ENCODE assay signal across 7 mouse cellular contexts in genomic region chr15:88662111-88662850, GRCm38 (mm10).
DNase-seq lines count a peak whose midpoint lies in the region; ATAC-seq and TF ChIP-seq lines count a peak whose summit lies in the region.

No protein-coding gene starts in this region.

- in situ Hi-C loops in ES-E14 (cut with MboI; ENCODE audit: low sequenced_read_pairs in 2 of 2, unreplicated experiment in 2 of 2), result no loop called here

- H3K4me1 ChIP-seq in ES-E14 (ENCODE audit: control insufficient read depth in 2 of 2, insufficient read depth in 2 of 2, low read length in 2 of 2, poor library complexity in 1 of 2), result peaks cover 0 to 6% of the 10 kb centered on the region in 2 experiments; a peak in 1 of 4 replicates
- H3K4me1 ChIP-seq in embryonic facial prominence, embryonic 11.5 days (ENCODE audit: control insufficient read depth, insufficient read depth, low read length), result no peaks in the 10 kb centered on the region
- no peaks in the 10 kb centered on the region; the same call in 1 of the 2 replicates for H3K4me1 ChIP-seq in heart, embryonic 15.5 days (replicated peaks)

- DNase-seq in ES-E14 (ENCODE audit: low read depth, low spot score) (peak; percentile 88), adipocyte (ENCODE audit: low spot score) (peak; percentile 37)
- DNase-seq in embryonic facial prominence, embryonic 11.5 days (ENCODE audit: low spot score), result peak; percentile 73
- DNase-seq in kidney, postnatal 36 days, result peak; percentile 43 to 86
- peak; percentile 74 for DNase-seq in lung, postnatal 36 days
- DNase-seq in right cerebral cortex, postnatal 14 days, result peak; percentile 71

- H3K36me3 ChIP-seq in ES-E14 (ENCODE audit: control insufficient read depth, insufficient read depth, low read length, poor library complexity, severe bottlenecking), result no peaks in the 10 kb centered on the region
- H3K36me3 ChIP-seq in embryonic facial prominence, embryonic 11.5 days (replicated peaks; ENCODE audit: control insufficient read depth, insufficient read depth, low read depth, low read length), result no peaks in the 10 kb centered on the region
- H3K36me3 ChIP-seq in heart, embryonic 15.5 days, result no peaks in the 10 kb centered on the region

- no peak overlapping the region; the same call in 1 of the 2 replicates for H3K4me2 ChIP-seq in embryonic facial prominence, embryonic 11.5 days (ENCODE audit: low read depth, low read length)
- H3K4me2 ChIP-seq in heart, embryonic 15.5 days, result peak overlapping the region; percentile 52

- no peaks in the 10 kb centered on the region for H3K9me3 ChIP-seq in ES-E14 (ENCODE audit: control insufficient read depth, insufficient read depth, low read depth, low read length)
- no peaks in the 10 kb centered on the region for H3K9me3 ChIP-seq in embryonic facial prominence, embryonic 11.5 days (replicated peaks; ENCODE audit: control insufficient read depth, low read length)
- no peaks in the 10 kb centered on the region for H3K9me3 ChIP-seq in heart, embryonic 15.5 days (replicated peaks)

- H3K27me3 ChIP-seq in embryonic facial prominence, embryonic 11.5 days (ENCODE audit: control insufficient read depth, insufficient read depth, low read length), result no peaks in the 10 kb centered on the region
- peaks cover 18% of the 10 kb centered on the region for H3K27me3 ChIP-seq in heart, embryonic 15.5 days

- 7% methylated on average over 22 of the region's 22 CpGs for WGBS in embryonic facial prominence, embryonic 11.5 days
- WGBS in heart, embryonic 15.5 days, result 10% methylated on average over 22 of the region's 22 CpGs

- no peak for ATAC-seq in embryonic facial prominence, embryonic 11.5 days (replicated peaks; ENCODE audit: insufficient number of reproducible peaks, low FRiP score, low TSS enrichment, low read depth)
- ATAC-seq in heart, embryonic 15.5 days (replicated peaks; ENCODE audit: insufficient number of reproducible peaks, insufficient read depth, low FRiP score, low read depth), result no peak

- H3K27ac ChIP-seq in ES-E14 (ENCODE audit: insufficient read depth, low read depth, low read length, poor library complexity, severe bottlenecking), result no peak overlapping the region
- no peak overlapping the region for H3K27ac ChIP-seq in embryonic facial prominence, embryonic 11.5 days (replicated peaks; ENCODE audit: low read depth, low read length)
- no peak overlapping the region for H3K27ac ChIP-seq in heart, embryonic 15.5 days

- H3K4me3 ChIP-seq in ES-E14 (ENCODE audit: insufficient read depth in 1 of 2, low read depth in 1 of 2, low read length in 2 of 2, poor library complexity in 1 of 2, severe bottlenecking in 1 of 2), result peak overlapping the region; percentile 39 to 57
- H3K4me3 ChIP-seq in embryonic facial prominence, embryonic 11.5 days (ENCODE audit: low read depth, low read length), result no peak overlapping the region
- 0 out of 2 replicates have a peak overlapping the region, but pooled peaks have one; percentile 3 for H3K4me3 ChIP-seq in heart, embryonic 15.5 days

- peak overlapping the region; percentile 40; the same call in 1 of the 2 replicates for H3K9ac ChIP-seq in ES-E14 (ENCODE audit: insufficient read depth, low read depth, low read length, poor library complexity, severe bottlenecking)
- H3K9ac ChIP-seq in embryonic facial prominence, embryonic 11.5 days (replicated peaks; ENCODE audit: low read length), result no peak overlapping the region
- H3K9ac ChIP-seq in heart, embryonic 15.5 days, result no peak overlapping the region

TF ChIP-seq in ES-E14, 5 proteins besides CTCF, POLR2A, EP300 and RAD21:
- TF ChIP-seq ZC3H11A (IDR thresholded peaks at IDR 0.05; ENCODE audit: borderline replicate concordance, low read depth, low read length), result 0 out of 2 replicates have a peak, but pooled peaks have one; percentile 3
- no peak for TF ChIP-seq CHD2 (IDR thresholded peaks at IDR 0.05; ENCODE audit: low read depth, low read length)

Comparison
In these comparisons a context has a peak if more than half of its experiments do, and no peak if none do; other contexts are left out.
1. DNase-seq: peak in every context shown above with its lines; median percentile 88 in ES-E14; 74 in lung, postnatal 36 days; 73 in embryonic facial prominence, embryonic 11.5 days; 71 in right cerebral cortex, postnatal 14 days; 64 in kidney, postnatal 36 days; 37 in adipocyte.